Mouse (Mus musculus) hindlimb bud, embryonic 11.5 days (tissue): ENCODE data around the gene Olfr984.

Experiments used
- DNase-seq: peaks from one replicate; pipeline ENCODE4 v3.0.0-alpha.2; 2012; ENCODE audit warnings: low read depth, low spot score; ENCODE audit errors: extremely low spot score

Olfr984 gene

GRCm38 (mm10) chr9:40114106-40114505 is at the start of gene Olfr984:
Gene Olfr984, minus strand, starts transcription at chr9:40114206.
- no peak for DNase-seq

GRCm38 (mm10) chr9:40155118-40155644 is 41.2 kb upstream of the Olfr984 start:
- DNase-seq = no peak

DNA sequence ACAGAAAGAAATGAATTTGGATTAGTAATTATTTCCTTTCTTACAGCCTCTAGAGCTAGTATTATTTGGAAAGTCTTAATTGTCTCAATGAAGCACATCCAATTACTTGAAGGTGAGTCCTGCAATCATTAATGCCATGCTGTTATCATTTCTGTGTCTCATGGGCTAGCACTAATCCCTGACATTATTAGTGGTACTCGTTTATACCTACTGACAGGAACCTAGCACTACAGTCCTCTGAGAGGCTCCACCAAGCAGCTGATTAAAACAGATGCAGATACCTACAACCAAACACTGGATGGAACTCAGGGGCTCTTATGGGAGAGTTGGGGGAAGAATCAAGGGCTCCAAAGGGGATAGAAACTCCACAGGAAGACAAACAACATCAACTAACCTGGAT is 27.5 kb upstream of the Olfr984 start:
- no peak for DNase-seq

- no peak for DNase-seq
Measured at GRCm38 (mm10) chr9:40139484-40139883, 25.5 kb upstream of the Olfr984 start.

DNA sequence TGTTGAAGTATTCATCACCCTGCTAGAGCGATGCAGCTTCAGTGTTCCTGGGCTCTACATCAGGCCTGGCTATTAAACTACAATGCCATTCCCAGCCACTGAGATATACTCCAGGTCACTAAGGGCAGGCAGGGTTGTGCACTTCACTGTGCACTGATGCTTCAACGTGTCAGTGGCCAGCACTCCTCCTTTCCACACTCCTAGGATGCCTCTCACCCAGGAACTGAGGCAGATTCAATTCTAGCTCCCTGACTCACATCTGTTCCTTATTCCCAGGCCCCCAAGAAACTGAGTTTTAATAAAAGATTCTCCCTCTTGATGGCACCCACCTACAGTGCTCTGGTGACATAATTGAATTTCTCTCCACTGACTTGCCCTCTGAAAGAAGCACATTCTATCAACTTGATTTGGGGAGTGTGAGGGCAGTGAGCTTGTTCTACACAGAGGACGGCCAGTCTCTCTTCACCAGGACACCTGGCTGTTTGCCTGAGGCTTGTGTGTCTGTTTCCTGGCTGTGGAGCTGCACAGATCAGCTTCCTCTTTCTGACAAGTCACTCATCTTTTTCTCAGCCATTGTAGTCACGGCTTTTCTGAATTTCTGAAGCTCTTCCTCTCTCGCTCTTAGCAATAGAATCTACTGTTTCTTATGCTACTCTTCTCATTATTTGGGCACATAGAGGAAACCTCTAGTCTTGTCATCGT is 23.1 kb upstream of the Olfr984 start:
- no peak for DNase-seq

- no peak for DNase-seq
Measured at GRCm38 (mm10) chr9:40130556-40130955, 16.6 kb upstream of the Olfr984 start.

GRCm38 (mm10) chr9:40130084-40130483 is 16.1 kb upstream of the Olfr984 start, which contains the start of gene Olfr985:
Gene Olfr985, minus strand, starts transcription at chr9:40130184.
- no peak for DNase-seq

DNA sequence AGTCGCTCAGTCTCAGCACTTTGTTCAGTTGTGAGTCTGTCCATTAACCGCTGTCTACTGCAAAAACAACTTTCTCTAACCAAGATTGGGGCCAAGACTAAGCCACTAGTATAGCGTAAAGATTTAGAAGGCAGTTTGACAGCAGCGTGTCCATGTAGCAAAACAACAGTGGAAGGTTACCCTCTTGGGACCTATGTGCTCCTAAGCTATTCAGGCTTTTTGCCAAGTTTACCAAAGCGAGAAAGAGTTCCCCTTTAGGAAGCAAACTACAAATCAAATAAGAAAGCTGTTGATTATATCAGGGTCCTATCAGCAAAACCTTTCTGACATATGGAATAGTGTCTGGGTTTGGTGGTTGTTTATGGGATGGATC is 3.3 kb upstream of the Olfr984 start:
- DNase-seq = no peak

DNA sequence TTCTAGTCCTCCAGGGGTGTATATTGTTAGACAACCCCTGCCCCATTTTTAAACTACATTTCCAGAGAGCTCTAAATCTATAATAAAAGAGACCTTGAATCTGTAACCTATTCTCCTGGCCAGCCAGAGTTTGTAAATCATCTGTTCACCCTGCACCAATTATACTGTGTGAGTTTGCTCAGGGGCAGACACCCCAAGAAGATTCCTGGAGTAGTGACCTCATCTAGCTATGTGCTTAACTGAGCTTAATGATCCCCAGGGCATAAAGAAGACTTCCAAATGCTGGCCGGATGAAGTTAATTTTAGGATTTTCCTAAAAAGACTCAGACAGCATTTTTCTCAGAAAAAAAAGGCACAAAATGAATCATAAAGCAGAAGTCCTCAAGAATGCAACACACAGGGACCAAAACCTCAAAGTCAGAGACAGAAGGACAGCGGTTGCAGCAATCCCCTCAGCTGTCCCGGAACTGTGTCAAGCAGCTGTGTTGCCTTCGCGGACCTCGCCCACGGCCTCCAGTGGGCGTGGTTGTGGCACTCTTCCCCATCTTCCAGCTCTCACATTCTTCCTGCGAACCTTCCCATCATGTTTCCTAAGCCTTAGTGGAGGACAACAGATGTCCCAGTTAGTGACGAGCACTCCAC is 2.8 kb upstream of the Olfr984 start:
- no peak for DNase-seq

DNA sequence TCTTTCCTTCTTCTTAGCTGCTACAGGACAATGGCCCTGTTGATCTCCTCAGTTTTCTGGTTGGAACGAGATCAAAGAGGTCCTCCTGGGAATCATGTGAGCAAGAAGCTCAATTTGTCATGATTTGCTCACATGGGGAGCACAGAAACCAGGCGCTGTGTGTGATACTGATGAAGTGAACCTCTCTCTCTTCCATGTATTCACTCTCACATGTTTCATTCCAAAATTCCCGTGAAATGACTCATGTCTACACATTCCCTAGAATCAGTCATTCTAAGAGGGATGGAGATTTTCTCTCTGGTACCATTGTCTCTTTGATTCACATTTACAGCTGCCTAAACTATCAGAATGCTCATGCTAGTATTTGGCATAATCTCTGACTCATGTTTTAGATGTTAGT is 19.2 kb downstream of the Olfr984 start:
- DNase-seq = no peak

GRCm38 (mm10) chr9:40093495-40093894 is 20.5 kb downstream of the Olfr984 start, which contains the start of gene Olfr983:
Gene Olfr983, minus strand, starts transcription at chr9:40093595.
- DNase-seq = no peak

DNA sequence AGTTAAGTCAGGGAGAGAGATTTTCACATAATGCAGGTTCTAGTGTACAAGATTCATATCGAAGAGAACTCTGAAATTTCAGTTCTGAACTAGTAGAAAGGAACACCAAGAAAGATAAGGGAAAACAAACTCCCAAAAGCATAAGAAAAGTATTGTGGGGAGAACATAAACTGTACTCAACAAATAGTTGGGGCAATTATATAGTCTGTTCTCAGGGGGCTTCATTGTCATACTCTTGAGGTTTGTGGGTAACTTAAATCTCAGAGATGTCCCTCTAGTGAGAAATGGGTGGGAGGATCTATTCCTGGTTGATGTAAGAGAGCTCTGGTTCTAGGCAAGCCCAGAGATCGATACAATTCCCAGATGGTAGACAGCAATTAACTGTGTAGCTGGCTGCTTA is 40.5 kb downstream of the Olfr984 start, which contains the start of gene Olfr982:
Gene Olfr982, plus strand, starts transcription at position 301 of the 400 bp plus-strand sequence.
- DNase-seq = no peak

DNA sequence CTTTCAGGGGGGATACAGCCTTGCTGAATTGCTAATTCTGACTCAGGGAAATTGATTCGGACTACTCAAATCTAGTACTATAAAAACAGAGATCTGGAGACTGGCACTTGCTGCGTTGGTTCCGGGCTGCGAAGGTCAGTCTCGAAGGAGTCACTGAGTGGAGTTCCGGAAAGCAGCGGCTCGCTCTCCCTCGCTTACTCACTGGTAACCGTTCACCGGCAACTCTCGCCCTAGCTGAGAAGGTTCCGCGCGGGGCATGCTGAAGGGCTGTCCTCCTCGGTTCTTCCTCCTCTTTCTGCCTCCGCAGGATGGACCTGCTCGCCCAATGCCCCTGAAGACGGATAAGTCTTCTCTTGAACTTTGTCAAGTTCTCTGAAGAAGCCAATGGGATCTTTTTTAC is 63.9 kb downstream of the Olfr984 start:
- no peak for DNase-seq
